Mouse (Mus musculus): ENCODE measurements around the gene Fam19a3. TPM values are rescaled to one million over a fixed set of nuclear protein-coding genes. Genes with fewer than 3 reads are reported as not detected.
"Not testable (repeated sequence)": the region's sequence is repeated elsewhere in the genome, so short reads cannot be mapped to it uniquely, and the experiment has no call there.

Fam19a3 gene
- not detected in 2 replicates for total RNA-seq (2017)

DNA sequence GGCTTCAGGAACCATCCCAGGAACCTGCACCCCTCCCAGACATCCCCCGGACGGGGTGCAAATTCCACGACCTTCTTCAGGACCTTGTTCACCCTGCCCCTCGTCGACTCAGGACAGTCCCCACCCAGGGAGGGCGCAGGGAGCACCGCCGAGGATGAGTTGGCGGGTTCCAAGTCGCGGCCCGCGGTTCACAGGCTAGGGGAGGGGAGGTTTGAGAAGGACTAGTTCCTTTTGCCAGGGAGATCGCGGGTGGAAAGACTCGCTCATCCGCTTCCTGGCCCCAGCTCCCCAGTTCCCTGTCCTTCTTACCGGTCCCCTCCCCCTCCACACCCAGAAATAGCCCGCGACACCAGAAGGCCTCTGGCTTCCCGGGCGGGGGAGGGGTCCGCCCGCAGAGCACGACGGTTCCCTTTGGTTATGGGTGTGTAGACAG is at the start of gene Fam19a3:
Gene Fam19a3, minus strand, starts transcription at position 370 of the 433 bp plus-strand sequence.
- ATAC-seq (replicated peaks; ENCODE audit: low read depth, poor library complexity, severe bottlenecking) = peak; percentile 26

DNA sequence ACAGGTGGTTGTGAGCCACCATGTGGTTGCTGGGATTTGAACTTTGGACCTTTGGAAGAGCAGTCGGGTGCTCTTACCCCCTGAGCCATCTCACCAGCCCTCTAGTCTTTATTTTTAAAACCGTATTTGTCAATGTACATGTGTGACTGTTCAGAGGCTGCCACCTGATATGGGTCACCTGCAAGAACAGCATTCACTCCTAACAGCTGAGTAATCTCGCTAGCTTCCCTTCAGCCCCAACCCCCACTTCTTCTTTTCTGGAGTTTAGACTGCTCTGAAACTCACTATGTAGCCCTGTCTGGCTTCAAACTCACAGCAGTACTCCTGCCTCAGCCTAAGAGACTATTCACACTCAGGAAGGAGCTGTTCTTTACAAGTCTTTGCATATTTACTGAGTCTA is 40.8 kb upstream of the Fam19a3 start:
- no peak for ATAC-seq (replicated peaks; ENCODE audit: low read depth, poor library complexity, severe bottlenecking)

DNA sequence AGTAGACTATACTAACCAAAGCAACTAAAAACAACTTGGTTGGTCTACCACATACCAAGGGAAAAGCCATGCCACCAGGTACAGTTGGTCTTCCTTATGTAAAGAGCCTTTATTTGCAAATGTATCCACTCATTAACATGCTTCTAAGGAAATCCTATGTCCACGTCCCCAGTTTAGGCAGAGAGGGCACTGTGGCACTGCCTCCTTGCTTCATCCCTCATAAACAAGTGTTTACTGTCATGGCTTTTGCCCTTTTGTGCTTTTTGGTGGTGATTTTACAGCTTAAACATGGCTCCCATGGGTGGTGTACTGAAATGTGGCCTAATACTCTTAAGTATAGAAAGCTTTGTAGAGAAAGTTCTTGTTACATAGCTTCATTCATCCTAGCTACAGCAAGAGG is 38.8 kb upstream of the Fam19a3 start:
- no peak for ATAC-seq (replicated peaks; ENCODE audit: low read depth, poor library complexity, severe bottlenecking)

DNA sequence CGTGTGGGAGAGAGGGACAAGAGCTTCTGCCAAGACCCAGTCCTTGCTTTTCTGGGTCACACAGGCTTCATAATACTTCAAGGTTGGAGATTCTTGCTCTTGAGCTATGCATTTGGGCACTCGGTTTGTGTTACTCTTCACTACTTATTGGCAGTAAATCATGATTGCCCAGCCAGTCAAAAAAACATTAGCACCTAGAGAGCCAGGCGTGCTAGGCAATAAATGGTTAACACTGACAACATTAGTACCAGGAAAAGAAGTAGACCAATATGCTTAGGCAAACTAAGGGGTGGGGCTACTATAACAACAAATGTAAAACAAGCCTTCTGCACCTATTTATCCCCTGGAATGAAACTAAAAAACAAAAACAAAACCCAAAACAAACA is 37.1 kb upstream of the Fam19a3 start:
- ATAC-seq (replicated peaks; ENCODE audit: low read depth, poor library complexity, severe bottlenecking) = no peak; the same call in 1 of the 2 replicates

DNA sequence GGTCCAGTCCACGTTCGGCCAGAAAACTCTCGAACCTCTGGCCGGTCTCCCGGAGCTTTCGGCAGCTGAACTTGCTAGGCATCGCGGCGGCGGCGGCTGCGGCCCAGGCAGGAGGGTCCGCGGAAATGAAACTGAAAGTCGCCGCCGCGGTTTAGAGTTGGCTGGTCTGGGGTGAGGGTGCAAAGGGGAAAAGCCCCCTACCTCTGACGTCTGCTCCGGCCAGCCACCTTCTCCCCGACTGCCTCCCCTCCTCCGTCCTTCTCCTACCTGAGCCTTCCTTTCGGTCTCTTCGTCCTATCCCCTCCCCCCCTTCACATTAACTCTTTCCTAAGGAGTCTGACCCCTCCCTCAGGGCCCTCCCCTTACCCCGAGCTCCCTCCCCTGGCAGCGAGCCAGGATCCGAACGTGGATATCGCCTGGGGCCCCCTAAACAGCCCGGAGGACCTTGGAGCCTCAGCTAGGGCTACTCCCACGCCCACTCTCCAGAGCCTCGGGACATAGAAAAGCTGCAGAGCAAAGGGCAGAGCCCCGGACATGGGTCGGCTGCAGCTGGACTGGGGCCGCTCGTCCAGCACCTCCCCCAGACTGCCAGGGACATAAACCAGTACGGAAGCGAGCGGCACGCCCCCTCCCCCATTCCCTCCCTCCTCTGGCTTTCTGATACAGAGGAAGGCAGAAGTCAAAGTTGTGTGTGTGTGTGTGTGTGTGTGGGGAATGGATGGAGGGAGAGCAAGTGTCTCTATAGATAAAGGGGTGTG is 36.5 kb upstream of the Fam19a3 start, which contains the start of gene Mov10:
Gene Mov10, minus strand, starts transcription at position 573 of the 758 bp plus-strand sequence.
- peak; percentile 75 for ATAC-seq (replicated peaks; ENCODE audit: low read depth, poor library complexity, severe bottlenecking)

DNA sequence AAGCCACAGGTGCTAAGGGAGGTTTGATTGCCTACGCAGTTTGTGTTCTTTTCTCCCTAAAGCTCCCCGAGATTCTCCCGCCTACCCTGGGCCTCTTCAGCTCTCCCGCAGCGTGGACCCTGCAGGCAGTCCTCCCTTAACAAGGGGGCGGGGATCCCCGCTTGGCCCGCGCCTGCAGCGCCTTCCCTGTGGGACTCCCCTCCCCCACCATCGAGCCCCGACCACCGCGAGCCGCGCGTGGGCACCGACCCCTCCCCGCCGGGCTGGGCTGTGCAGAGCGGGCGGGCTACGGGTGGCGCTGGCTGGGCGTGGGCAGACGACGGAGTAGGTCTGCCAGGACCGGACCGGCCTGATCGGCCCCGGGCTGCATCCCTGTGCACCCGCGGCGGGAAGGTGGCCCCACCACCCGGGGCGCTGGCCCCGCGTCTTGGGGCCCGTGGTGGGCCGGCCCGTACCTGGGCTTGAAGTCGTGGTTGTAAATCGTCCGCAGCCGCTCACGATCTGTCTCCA is 35.9 kb upstream of the Fam19a3 start:
- peak; percentile 19; the same call in 1 of the 2 replicates for ATAC-seq (replicated peaks; ENCODE audit: low read depth, poor library complexity, severe bottlenecking)

DNA sequence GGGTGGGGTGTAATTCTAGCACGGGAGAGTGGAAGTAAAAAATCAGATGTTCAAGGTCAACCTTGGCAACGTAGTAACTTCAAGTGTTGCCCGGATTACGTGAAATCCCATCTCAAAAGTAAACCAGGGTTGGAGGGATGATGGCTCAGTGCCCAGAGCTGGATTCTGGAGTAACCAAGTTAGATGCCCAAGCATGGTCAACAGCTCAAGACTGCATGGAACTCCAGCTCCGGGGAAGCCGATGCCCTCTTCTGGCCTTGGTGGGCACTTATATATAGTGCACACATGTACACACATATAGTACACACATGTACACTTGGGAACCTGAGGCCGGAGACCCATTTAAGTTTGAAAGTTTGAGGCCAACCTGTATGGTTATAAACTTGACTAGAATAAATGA is 34.5 kb upstream of the Fam19a3 start:
- no peak for ATAC-seq (replicated peaks; ENCODE audit: low read depth, poor library complexity, severe bottlenecking)

DNA sequence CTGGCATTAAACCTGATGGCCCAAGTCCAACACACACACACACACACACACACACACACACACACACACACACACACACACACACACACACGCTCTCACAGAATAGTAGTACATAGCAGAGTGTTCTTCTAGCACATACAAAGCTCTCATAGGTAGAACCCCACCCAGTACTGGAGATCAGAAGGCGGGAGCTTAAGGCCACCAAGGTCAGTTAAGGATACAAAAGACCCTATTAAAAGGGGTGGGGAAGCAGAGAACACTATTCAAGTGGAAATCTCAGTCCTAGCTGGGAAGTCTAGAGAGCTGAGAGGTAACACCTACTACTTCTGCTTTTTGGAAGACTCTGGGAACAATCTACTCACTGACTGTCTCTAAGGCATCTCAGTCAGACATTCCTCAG is 33.7 kb upstream of the Fam19a3 start:
- no peak for ATAC-seq (replicated peaks; ENCODE audit: low read depth, poor library complexity, severe bottlenecking)

DNA sequence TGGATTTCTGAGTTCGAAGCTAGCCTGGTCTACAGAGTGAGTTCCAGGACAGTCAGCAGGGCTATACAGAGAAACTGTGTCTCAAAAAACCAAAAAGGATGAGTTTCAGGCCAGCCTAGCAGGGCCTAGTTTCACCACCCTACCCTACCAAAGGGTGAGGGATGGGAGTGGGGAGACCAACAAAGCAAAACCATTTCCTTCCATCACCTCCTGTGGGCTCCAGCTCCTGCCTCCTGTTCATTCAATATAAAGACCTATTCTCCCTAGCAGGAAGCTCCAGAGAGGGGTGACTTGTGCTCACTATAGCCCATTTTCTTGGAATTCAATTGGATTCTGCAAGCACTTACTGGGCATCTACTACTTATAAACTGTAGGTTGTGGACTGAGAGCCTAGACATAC is 33.1 kb upstream of the Fam19a3 start:
- ATAC-seq (replicated peaks; ENCODE audit: low read depth, poor library complexity, severe bottlenecking) = no peak

DNA sequence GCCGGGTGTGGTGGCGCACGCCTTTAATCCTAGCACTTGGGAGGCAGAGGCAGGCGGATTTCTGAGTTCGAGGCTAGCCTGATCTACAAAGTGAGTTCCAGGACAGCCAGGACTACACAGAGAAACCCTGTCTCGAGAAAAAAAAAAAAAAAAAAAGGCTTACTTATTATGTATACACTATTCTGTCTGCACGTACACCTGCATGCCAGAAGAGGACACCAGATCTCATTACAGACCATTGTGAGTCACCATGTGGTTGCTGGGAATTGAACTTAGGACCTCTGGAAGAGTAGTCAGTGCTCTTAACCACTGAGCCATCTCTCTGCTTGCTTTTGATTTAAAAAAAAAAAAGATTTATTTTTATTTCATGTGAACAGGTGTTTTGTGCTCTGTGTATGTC is 31.6 kb upstream of the Fam19a3 start:
- not testable (repeated sequence) for ATAC-seq (replicated peaks; ENCODE audit: low read depth, poor library complexity, severe bottlenecking)

DNA sequence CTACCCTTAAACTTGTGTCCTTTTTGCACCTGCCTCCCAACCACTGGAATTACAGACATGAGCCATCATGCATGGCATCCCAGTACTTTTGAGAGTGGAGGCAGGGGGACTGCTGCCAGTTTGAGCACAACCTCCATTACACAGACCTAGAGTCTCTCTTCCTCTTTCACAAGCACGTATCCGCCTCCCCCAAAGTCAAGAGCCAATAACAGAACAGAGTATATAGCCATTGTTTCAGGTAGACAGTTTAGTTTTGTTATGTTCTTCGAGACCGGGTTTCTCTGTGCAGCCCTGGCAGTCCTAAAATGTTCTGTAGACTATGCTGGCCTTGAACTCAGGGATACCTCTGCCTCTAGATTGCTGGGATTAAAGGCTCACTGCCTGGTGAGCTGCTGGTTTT is 30.6 kb upstream of the Fam19a3 start:
- no peak for ATAC-seq (replicated peaks; ENCODE audit: low read depth, poor library complexity, severe bottlenecking)

DNA sequence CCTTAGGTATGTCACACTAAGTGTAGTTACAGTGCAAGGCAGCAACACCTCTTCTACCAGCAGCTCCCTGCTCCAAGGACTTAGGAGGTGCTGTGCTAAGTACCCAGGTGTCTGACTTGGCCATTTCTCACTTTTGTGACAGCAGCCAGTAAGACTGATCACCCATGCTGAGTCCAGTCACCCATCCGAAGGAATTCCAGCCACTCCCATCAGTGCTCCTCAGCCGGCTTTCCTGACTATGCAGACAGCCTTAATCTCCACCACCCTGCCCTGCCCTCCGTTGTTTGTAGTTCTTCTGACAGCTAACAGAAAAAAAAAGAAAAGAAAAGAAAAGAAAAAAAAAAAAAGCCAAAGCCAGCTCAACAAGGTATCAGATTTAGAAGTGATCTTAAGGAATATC is 30.1 kb upstream of the Fam19a3 start:
- ATAC-seq (replicated peaks; ENCODE audit: low read depth, poor library complexity, severe bottlenecking) = no peak

DNA sequence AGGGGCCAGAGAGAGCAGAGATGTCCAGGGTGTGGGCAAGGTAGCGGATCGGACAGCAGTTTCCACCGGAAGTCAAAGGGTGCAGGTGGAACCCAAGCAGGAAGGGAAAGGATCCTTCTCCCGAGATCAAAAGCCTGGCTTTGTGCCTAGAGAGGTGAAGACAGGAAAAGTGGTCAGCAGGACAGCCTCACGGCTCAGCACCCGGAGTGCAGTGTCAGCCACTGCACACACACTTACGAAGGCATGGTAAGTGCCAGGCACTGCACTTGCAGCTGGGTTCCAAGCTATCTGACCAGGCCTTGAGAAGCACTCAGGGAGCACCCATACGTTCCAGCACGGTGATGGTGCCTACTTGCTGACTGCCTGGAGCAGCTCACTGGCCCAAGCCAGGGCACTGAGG is 23.9 kb upstream of the Fam19a3 start:
- no peak for ATAC-seq (replicated peaks; ENCODE audit: low read depth, poor library complexity, severe bottlenecking)

DNA sequence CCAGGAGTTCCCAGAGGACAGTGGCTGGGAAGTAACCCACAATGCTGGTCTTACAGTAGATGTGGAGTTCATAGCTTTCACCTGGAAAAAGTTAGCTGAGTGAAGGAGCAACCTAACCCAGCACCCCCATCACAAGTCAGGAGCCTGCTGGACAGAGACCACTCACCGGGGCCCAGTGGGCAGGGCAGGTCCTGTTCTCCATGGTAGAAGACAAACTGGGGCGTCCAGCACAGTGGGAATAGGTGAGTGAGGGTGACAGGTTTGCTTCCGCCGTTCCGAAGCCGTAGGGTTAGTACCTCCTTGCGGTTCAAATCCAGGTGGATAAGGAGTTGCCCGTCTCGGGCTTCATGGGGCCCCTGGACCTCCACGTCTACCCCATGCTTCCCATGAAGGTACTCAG is 22.7 kb upstream of the Fam19a3 start:
- ATAC-seq (replicated peaks; ENCODE audit: low read depth, poor library complexity, severe bottlenecking) = no peak

DNA sequence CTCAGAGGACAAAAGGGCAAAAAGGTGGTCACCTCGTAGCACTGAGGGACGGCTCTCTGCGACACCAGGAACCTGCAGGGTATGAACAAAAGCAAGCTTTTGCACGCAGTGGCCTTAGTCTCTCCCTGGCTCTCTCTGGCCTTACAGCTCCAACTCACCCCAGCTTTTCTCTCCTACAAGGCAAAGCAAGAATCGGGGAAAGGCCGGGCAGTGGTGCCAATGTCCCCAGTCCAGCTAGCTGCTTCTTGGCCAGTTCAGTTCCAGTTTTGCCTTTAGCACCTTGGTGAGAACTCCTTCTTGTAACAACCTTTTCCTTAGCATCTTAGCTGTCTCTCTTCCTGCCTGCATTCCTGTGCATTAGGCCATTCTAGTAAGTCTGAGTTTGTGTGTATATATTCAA is 19.8 kb upstream of the Fam19a3 start:
- no peak for ATAC-seq (replicated peaks; ENCODE audit: low read depth, poor library complexity, severe bottlenecking)

DNA sequence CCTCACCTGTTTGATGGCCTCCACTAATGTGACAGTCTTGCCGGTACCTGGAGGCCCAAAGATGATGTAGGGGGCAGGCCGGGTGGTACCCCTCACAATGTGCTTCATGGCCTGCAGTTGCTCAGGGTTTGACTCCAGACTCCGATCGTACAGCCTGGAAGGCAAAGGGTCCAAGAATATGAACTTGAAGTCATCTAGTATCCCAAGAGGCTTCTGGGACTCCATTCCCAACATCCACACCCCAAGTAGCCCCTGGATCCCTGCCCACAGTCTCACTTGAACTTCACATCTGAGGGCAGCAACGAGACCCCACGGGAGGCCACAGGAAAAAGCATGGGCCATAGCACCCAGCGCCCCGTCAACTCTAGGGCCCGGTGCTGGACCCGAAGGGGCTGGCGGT is 19.0 kb upstream of the Fam19a3 start:
- ATAC-seq (replicated peaks; ENCODE audit: low read depth, poor library complexity, severe bottlenecking) = no peak

DNA sequence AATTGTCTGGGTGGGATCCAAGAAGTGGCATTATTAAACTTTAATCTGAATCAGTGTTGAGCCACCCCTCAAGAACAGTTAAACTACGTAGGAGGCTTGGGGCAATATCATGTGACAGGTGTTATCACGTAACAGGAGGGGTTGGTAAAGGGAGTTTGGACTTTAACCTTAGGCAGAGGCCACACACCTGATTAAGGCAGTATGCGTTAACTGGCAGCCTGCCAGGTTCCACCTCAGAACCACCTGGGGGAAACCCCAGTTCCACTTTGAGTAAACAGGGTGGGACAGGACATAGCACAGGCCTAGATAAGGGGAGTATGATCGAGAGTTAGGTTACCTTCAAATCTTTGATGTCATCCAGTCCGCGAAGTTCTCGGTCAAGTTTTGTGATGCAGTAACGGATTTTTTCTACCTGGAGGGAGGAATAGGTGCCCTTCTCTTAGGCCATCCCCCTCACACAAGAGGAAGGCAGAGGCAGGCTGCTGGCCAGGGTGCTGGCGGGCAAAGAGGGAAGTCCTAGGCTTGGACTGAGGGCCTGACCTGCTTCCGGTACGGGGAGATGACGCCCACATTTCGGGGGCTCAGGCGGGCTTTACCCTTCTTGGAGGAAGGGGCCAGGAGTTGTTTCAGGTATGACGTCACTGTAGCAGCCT is 14.9 kb upstream of the Fam19a3 start:
- ATAC-seq (replicated peaks; ENCODE audit: low read depth, poor library complexity, severe bottlenecking) = no peak

DNA sequence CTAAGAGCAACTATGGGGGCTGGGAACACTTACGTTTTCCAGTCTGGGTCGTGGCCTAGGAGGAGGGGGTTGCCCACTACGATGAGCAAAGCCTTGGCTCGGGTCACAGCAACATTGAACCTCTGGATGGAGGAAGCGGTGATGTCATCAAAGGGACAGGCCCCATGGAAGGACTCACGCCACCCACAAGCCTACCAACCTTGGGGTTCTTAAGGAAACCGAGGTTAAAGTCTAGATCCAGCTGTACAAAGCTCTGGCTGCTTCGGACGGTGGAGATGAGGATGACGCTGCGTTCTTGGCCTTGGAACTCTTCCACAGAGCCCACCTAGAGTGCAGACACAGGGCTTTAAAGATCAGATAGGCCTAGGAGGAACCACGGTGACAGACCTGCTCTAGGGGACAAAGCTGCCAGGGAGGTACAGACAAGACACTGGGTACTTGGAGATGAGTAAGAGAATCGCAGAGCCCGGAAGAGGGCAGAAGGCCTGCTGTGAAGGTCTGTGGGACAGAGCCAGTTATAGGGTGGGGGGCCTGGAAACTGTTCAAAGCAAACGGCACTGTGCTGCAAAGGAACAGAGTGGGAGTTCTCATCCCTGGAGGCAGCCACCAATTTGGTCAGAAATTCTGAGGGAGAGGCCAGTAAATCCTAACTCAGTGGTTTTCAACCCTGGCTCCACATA is 14.2 kb upstream of the Fam19a3 start:
- ATAC-seq (replicated peaks; ENCODE audit: low read depth, poor library complexity, severe bottlenecking) = no peak

DNA sequence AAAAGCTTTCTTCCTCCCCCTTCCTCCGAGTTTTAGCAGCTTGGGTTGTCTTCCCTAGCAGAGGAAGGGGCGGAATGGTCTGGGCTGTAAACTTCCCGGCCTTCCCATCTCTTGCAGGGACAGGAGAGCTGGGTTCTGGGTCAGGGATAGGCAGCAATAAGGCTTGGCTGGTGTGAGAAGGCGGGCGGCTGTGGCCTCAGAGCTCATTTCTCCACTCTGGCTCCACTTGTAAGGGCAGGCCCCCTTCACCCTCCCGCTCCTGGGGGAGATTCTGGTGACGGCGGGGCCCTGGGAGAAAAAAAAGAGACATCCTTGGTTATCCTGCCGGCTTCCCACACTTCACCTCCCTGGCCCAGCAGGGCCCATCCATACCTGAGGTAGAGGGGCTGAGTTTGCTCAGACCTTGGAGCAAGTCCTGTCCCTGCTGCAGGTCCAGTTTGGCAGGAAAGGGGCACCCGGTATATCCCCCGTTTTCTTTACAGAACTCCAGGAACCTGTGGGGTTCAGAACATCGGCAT is 13.4 kb upstream of the Fam19a3 start:
- ATAC-seq (replicated peaks; ENCODE audit: low read depth, poor library complexity, severe bottlenecking) = no peak
